Mouse (Mus musculus) erythroblast, embryonic 14.5 days (primary cell): ENCODE results near the gene 4930426L09Rik. TPM values are rescaled to one million over a fixed set of nuclear protein-coding genes. Genes with fewer than 3 reads are reported as not detected.
"Not testable (repeated sequence)": the region's sequence is repeated elsewhere in the genome, so short reads cannot be mapped to it uniquely, and the experiment has no call there.

Source experiments
- H3K27me3 ChIP-seq: 2 replicates; pipeline ENCODE4 v1.6.1; 2012; ENCODE audit warnings: inconsistent platforms; ENCODE audit not compliant: control insufficient read depth
- H3K36me3 ChIP-seq: 2 replicates; pipeline ENCODE4 v1.6.1; 2012; ENCODE audit warnings: mild to moderate bottlenecking, inconsistent platforms; ENCODE audit not compliant: control insufficient read depth
- H3K4me1 ChIP-seq: 2 replicates; pipeline ENCODE4 v1.6.1; 2012; ENCODE audit warnings: inconsistent platforms; ENCODE audit not compliant: control insufficient read depth
- H3K4me3 ChIP-seq: replicated peaks from 2 replicates; pipeline ENCODE3; 2012; ENCODE audit warnings: moderate library complexity, mild to moderate bottlenecking, inconsistent platforms
- H3K9me3 ChIP-seq: 2 replicates; pipeline ENCODE4 v1.6.1; 2012; ENCODE audit warnings: low read length, inconsistent platforms, mixed read lengths; ENCODE audit not compliant: control insufficient read depth
- GATA1 ChIP-seq: IDR thresholded peaks from 2 replicates; pipeline ENCODE4 v1.6.1; 2012; ENCODE audit warnings: low read length, inconsistent platforms, mixed read lengths
- TAL1 ChIP-seq: IDR thresholded peaks from 3 replicates; pipeline ENCODE4 v1.6.1; 2012; ENCODE audit warnings: low read length, inconsistent platforms, mixed read lengths
- polyA plus RNA-seq: library from polyadenylated mRNA; stranded (reverse); fragments of >175 nt; gene quantifications from 2 replicates; pipeline ENCODE4 v1.2.3, GENCODE M21; 2012

The 4930426L09Rik gene
- polyA plus RNA-seq, 1 experiment = not detected

DNA sequence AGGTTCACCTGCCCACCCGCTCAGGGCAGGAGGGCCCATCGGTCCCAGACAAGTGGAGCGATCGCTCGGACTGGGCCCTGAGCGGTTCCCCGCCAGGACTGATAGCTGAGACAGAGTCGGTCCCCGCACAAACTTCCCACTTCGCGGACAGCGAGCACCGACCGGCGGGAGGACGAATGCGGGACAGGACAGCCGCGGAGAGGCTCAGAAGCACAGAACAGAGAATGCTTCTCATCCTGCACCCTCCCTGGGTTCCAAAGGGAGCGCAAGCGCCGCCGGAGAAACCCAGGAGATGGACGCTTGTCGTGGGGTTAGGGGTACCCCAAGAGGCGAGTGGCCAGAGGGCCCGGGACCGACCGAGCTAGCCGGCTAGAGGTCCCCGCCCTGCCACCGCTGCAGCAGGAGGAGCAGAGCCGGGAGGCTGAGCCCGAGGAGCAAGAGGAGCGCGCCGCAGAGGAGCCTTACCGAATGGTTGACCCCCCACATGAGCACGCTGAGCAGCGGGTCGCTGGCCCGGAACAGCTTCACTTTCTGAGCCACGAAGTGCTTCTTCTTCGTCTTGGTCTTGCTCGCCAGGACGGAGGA, 664 bp upstream of the 4930426L09Rik start:
- Histone ChIP-seq H3K9me3 (no peaks in the 10 kb centered on the region), H3K4me1 (peaks cover 65% of the 10 kb centered on the region), H3K27me3 (peaks cover 4% of the 10 kb centered on the region; the same call in 1 of the 2 replicates), H3K4me3 (peak overlapping the region; percentile 79), H3K36me3 (peaks cover 2% of the 10 kb centered on the region; the same call in 1 of the 2 replicates)
- TF ChIP-seq TAL1 = no peak
- TF ChIP-seq GATA1 = no peak

DNA sequence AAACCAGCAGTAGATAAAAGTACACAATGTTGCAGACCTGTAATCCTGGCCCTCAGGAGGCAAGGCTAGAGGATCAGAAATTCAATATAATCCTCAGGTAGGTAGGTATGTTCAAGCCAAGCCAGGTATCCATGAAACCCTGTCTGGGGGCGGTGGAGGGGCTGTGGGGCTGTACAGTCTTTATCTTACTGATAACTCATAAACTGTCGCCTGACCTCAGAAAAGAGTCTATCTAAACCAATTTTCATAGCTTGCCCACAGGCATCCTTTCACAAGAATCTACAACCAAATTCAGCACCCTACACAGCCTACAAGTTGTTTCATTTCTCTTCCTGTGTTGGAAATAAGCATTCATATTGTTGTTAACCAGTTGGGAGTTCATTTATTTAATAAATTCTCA, 1.3 kb downstream of the 4930426L09Rik start:
- TF ChIP-seq TAL1 (no peak), GATA1 (no peak)
- Histone ChIP-seq H3K4me3 (no peak overlapping the region), H3K9me3 (no peaks in the 10 kb centered on the region), H3K36me3 (peaks cover 2% of the 10 kb centered on the region; the same call in 1 of the 2 replicates), H3K4me1 (peaks cover 46% of the 10 kb centered on the region), H3K27me3 (peaks cover 4% of the 10 kb centered on the region; the same call in 1 of the 2 replicates)

DNA sequence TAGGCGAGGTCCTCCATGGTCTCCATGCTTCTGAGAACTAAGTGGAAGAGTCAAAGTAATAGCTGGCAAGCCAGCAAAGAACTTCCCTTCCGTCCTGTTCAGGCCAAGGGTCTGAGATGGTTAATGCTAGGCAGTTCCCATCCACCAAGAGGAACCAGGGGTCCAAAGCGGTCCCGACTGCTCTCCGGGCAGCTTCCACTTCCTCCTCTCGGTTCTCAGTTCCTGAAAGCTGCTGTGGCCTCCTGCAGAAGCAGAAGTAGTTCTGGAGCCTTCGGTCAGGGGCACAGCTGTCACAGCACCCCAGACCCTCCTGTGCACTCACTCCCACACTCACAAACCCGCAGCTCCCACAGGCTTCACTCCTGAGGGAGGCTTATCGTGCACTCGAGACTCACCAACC, 6.7 kb downstream of the 4930426L09Rik start:
- H3K9me3 ChIP-seq = no peaks in the 10 kb centered on the region
- TF ChIP-seq TAL1 (no peak), GATA1 (no peak)
- no peaks in the 10 kb centered on the region for H3K36me3 ChIP-seq
- H3K27me3 ChIP-seq = peaks cover 5% of the 10 kb centered on the region
- peaks cover 25% of the 10 kb centered on the region for H3K4me1 ChIP-seq
- no peak overlapping the region for H3K4me3 ChIP-seq

DNA sequence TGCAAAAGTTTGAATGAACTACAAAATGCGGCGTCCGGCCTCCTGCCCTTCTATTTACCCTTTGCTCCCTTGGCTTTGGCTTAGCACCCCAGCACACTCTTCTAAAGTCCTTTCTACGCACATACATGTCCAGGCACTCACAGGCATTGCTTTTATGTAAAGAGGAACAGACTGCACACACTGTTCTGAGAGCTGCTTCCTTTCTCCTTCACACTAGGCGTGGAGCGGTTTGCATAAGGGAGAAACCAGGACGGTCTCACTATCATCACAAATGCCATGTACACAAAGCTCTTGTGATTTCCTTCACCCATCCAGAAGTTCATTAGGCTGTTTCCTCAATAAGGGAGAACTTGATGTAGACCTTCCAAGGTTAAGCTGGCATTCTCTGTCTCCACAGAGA, 8.0 kb downstream of the 4930426L09Rik start:
- TF ChIP-seq GATA1 (no peak), TAL1 (no peak)
- Histone ChIP-seq H3K4me1 (peaks cover 36% of the 10 kb centered on the region), H3K4me3 (no peak overlapping the region)

DNA sequence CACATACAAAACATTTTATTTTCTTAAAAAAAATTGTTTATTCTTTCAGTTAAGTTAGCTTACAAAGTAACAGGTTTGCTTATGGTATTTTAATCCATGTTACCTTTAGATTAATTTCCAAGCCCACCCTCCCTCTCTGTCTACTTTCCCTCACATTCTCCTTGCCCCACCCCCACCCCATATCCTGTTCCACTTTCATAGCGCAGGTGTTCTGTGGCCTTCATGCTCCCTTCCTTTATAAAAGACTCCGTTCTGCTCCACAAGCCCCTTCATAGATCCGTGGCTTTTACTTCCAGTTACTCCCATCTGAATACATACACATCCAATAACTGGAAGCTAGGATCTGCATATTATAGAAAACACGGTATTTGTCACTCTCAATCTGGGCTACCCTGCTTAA, 9.4 kb downstream of the 4930426L09Rik start:
- Histone ChIP-seq H3K9me3 (no peaks in the 10 kb centered on the region), H3K4me1 (peaks cover 45% of the 10 kb centered on the region)
- TF ChIP-seq TAL1 = no peak

More for the DNA sequence above, 8.0 kb downstream of the 4930426L09Rik start:
- no peaks in the 10 kb centered on the region for H3K9me3 ChIP-seq
- no peaks in the 10 kb centered on the region for H3K36me3 ChIP-seq
- peaks cover 5% of the 10 kb centered on the region for H3K27me3 ChIP-seq

DNA sequence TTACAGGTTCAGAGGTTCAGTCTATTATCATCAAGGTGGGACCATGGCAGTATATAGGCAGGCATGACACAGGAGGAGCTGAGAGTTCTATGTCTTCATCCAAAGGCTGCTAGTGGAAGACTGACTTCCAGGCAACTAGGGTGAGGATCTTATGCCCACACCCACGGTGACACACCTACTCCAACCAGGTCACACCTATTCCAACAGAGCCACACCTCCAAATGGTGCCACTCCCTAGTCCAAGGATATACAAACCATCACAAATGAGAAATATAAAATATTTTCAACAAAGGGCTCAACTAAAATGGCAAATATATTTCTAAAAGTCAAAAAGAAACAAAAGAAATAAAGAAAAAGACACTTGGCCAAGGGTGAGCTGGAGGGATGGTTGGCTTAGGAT, 12.4 kb downstream of the 4930426L09Rik start:
- not testable (repeated sequence) for H3K36me3 ChIP-seq, H3K9me3 ChIP-seq, H3K27me3 ChIP-seq
- Histone ChIP-seq H3K4me3 (peak overlapping the region; percentile 36), H3K4me1 (peaks cover 53% of the 10 kb centered on the region)

More for the DNA sequence above, 9.4 kb downstream of the 4930426L09Rik start:
- H3K4me3 ChIP-seq = no peak overlapping the region
- no peaks in the 10 kb centered on the region for H3K36me3 ChIP-seq
- H3K27me3 ChIP-seq = peaks cover 5% of the 10 kb centered on the region

DNA sequence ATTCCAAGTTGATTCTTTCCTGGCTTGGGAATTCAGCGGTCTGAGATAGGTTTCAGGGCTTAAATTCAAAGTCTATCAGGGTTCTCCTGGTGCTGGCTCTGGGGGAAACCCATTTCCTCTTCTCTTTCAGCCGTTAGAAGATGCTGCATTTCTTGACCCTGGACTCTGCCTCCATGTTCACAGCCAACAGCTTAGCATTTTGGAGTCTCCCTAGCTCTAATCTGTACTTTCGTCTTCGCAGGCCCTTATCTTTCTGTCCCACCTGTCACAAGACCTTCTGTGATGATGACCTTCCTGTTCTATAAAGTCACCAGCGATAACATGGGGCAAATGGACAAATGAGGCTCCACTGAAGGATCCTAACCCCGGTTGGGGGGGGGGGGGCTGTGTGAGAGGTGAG, 13.3 kb downstream of the 4930426L09Rik start:
- TF ChIP-seq TAL1 (peak; percentile 88), GATA1 (peak; percentile 87)
- peaks cover 56% of the 10 kb centered on the region for H3K4me1 ChIP-seq
- H3K4me3 ChIP-seq = peak overlapping the region; percentile 60
- peaks cover 7% of the 10 kb centered on the region for H3K36me3 ChIP-seq
- H3K9me3 ChIP-seq = no peaks in the 10 kb centered on the region
- no peaks in the 10 kb centered on the region; the same call in none of the 2 replicates for H3K27me3 ChIP-seq

DNA sequence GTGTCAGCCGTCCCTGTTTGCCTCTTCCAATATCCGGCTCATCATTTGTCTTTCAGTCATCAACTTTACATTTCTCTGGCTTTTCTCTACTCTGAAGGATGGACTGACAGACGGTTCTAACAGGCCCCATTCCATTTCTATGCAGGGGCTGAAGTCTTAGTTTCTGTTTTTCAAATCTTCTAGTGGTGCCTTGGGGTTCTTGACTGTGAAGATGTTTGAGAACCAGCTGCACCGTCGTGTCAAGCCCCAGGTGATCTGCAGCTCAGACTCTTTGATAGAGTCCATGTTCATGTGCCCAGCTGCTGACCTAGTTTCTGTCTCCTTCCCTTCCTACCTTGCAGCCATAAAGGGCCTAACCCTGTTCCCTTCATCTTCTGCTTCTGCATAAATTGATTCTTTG, 18.2 kb downstream of the 4930426L09Rik start:
- TF ChIP-seq TAL1 (no peak), GATA1 (no peak)
- H3K36me3 ChIP-seq = peaks cover 7% of the 10 kb centered on the region
- H3K4me3 ChIP-seq = no peak overlapping the region
- no peaks in the 10 kb centered on the region for H3K9me3 ChIP-seq
- H3K27me3 ChIP-seq = no peaks in the 10 kb centered on the region
- H3K4me1 ChIP-seq = peaks cover 36% of the 10 kb centered on the region

DNA sequence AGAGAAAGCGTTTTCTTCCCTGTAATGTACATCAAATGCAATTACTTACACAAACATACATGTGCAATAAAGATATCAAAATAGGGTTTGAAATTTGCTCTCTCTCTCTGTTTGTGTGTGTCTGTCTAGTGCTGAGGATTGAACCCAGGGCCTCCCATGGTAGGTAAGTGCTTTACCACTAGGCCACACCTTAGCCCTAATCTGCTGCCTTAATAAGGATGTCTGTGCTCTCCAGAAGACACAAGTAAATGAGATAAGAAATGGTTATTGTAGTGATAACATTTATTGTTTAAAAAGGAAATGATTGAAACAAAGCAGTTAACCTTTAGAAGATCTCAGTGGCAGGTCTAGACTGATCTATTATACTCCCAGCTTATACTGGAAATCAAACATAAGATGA, 18.7 kb downstream of the 4930426L09Rik start:
- Histone ChIP-seq H3K9me3 (no peaks in the 10 kb centered on the region), H3K36me3 (peaks cover 7% of the 10 kb centered on the region), H3K4me1 (peaks cover 33% of the 10 kb centered on the region), H3K4me3 (no peak overlapping the region), H3K27me3 (no peaks in the 10 kb centered on the region)
- TF ChIP-seq TAL1 = no peak
- TF ChIP-seq GATA1 = no peak

DNA sequence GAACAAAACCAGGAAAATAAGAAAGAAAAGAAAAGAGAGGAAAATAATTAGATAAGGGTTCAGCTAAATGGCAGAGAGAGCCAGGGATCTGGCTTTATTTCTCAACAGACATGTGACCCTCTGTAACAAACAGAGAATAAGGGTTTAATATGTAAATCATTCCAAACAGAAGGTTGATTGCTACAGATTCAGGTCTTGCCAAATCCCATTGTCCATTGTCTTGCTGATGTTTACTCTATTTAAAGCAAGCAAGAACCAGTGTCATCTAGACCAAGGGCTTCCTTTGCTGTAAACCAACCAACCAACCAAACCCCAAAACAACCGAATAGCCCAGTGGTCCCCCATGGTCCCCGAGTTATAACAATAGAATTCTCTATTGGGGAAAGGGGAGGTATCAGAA, 19.9 kb downstream of the 4930426L09Rik start:
- no peak for TF ChIP-seq TAL1
- TF ChIP-seq GATA1 = no peak
- H3K36me3 ChIP-seq = peaks cover 7% of the 10 kb centered on the region
- no peaks in the 10 kb centered on the region for H3K27me3 ChIP-seq
- no peak overlapping the region for H3K4me3 ChIP-seq
- H3K4me1 ChIP-seq = peaks cover 24% of the 10 kb centered on the region
- no peaks in the 10 kb centered on the region for H3K9me3 ChIP-seq
